Mouse (Mus musculus): ENCODE results near the gene Ikzf2. TPM values are rescaled to one million over a fixed set of nuclear protein-coding genes. Genes with fewer than 3 reads are reported as not detected.

The Ikzf2 gene
- 4.8 and 6.0 TPM in 2 replicates for polyA plus RNA-seq (2014; fragmentation: Nextera tagmentation; extraction: Ambion mirVana)

DNA sequence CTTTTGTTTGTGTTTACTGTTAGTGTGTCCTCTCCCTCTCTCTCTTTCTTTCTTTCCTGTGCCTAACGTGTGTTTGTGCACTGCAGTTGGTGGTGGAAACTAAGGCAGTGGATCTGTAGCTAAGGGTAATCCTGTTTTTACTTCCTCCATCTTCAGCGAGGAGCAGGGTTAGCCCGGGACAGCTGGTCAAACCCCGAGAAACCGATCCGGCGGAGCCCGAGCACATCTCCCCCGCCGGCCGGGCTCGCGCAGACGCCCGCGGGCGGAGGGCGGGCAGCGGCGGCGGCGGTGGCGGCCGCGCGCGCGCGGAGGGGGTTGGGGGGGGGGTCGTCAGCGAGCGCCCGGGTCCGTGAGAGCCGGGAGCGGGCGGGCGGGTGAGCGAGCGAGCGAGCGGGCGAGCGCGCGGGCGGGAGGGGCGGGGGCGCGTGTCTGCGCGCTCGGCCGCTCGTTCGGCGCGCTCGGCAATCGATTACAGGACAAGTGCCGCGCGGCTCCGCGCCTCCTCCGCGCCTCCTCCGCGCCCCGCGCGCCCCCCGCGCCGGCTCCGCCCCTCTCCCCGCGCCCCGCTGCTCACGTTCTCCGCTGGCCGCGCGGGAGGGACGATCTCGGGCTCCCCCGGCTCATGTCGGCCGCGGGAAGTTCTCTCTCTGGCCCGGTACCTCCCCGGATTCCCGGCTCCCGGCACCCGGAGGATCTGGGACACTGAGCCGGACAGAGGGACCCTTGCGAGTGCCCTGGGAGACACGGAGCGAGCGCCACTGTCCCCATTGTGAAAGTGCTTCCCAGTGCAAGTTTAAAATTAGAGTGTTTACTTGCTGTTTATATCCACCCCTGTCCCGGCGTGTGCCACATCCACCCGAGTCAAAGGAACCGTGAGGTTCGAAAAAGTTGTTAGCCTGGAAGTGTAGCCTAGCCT lies at the start of gene Ikzf2:
TSS of gene Ikzf2 (minus strand) at position 170 of the 916 bp plus-strand sequence.
- H3K4me2 ChIP-seq (ENCODE audit: low read depth, low read length): peak within 1 kb of the TSS; percentile 86
- no peaks in the 10 kb centered on the region for H3K36me3 ChIP-seq (ENCODE audit: control insufficient read depth, insufficient read depth, low read length)
- no peaks in the 10 kb centered on the region for H3K4me1 ChIP-seq (ENCODE audit: control insufficient read depth, insufficient read depth, low read length)
- WGBS: under 1% methylated on average over 33 of the region's 105 CpGs
- peak within 1 kb of the TSS; percentile 72 for H3K4me3 ChIP-seq (ENCODE audit: low read depth, low read length)
- peak; percentile 96 for ATAC-seq (ENCODE audit: low read depth)
- H3K27me3 ChIP-seq (ENCODE audit: control insufficient read depth, insufficient read depth, low read length): no peaks in the 10 kb centered on the region
- no peaks in the 10 kb centered on the region for H3K9me3 ChIP-seq (ENCODE audit: control insufficient read depth, low read length)
- H3K27ac ChIP-seq (ENCODE audit: low read depth, low read length): peak within 1 kb of the TSS; percentile 56
- H3K9ac ChIP-seq (replicated peaks; ENCODE audit: low read depth, low read length): peak within 1 kb of the TSS; percentile 59

DNA sequence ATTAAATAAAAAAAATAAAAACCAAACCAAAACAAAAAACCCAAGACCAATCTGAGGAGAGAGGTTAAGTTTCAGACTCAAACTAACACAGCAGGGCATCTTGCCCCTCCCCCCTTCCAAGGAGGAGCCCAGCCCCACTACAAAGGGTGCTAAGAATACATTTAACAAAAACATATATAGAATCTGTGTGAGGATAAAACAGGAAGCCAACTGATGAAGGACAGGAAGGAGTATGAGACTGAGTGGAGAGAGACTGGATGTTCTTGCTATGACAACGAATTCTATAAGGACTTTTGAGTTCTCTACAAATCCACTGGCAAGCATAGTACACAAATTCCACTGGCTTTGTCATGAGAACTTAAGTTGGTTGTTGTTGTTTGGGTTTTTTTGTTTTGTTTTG lies 42.7 kb upstream of the Ikzf2 start:
- Histone ChIP-seq H3K9me3 (ENCODE audit: control insufficient read depth, low read length) (no peaks in the 10 kb centered on the region), H3K9ac (replicated peaks; ENCODE audit: low read depth, low read length) (no peak overlapping the region), H3K36me3 (ENCODE audit: control insufficient read depth, insufficient read depth, low read length) (no peaks in the 10 kb centered on the region), H3K4me2 (ENCODE audit: low read depth, low read length) (no peak overlapping the region), H3K27ac (ENCODE audit: low read depth, low read length) (no peak overlapping the region), H3K27me3 (ENCODE audit: control insufficient read depth, insufficient read depth, low read length) (no peaks in the 10 kb centered on the region), H3K4me1 (ENCODE audit: control insufficient read depth, insufficient read depth, low read length) (peaks cover 5% of the 10 kb centered on the region; the same call in 1 of the 2 replicates), H3K4me3 (ENCODE audit: low read depth, low read length) (no peak overlapping the region)
- no peak for ATAC-seq (ENCODE audit: low read depth)
- 60% methylated on average over 1 of the region's 1 CpGs for WGBS

DNA sequence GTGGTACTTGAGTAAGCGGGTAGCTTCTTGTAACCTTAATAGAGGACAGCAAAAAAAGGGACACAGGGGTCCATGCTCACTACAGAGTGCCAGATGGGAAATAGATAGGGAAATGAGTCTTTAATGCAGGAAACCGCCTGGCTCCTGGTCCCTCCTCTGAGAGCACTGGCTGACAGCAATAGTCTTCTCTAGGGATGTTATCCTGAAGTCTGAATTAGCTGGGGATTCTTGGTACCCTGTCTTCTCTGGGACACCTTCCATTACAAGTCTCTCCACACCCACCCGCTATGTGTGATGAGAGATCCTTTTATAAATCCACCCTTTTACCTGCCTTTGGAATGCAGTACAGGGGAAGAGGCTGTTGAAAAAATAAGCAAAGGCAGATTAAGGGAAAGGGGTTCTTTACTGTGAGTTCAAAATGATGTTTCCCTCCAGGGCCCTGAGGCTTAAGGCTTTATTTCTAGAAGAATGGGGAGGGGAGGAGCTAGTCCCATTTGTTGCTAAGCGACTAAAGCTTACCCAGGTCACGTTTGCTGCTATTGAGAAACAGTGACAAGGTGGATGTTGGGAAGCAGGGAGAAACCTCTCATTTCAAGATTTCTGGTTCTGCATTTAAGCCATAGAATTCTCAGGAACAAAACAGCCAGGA lies 42.1 kb upstream of the Ikzf2 start:
- no peak overlapping the region for H3K9ac ChIP-seq (replicated peaks; ENCODE audit: low read depth, low read length)
- H3K9me3 ChIP-seq (ENCODE audit: control insufficient read depth, low read length): no peaks in the 10 kb centered on the region
- 28% methylated on average over 5 of the region's 5 CpGs for WGBS
- H3K36me3 ChIP-seq (ENCODE audit: control insufficient read depth, insufficient read depth, low read length): no peaks in the 10 kb centered on the region
- H3K27ac ChIP-seq (ENCODE audit: low read depth, low read length): no peak overlapping the region
- no peak for ATAC-seq (ENCODE audit: low read depth)
- H3K27me3 ChIP-seq (ENCODE audit: control insufficient read depth, insufficient read depth, low read length): no peaks in the 10 kb centered on the region
- H3K4me3 ChIP-seq (ENCODE audit: low read depth, low read length): no peak overlapping the region
- H3K4me2 ChIP-seq (ENCODE audit: low read depth, low read length): no peak overlapping the region
- peaks cover 5% of the 10 kb centered on the region; the same call in 1 of the 2 replicates for H3K4me1 ChIP-seq (ENCODE audit: control insufficient read depth, insufficient read depth, low read length)

DNA sequence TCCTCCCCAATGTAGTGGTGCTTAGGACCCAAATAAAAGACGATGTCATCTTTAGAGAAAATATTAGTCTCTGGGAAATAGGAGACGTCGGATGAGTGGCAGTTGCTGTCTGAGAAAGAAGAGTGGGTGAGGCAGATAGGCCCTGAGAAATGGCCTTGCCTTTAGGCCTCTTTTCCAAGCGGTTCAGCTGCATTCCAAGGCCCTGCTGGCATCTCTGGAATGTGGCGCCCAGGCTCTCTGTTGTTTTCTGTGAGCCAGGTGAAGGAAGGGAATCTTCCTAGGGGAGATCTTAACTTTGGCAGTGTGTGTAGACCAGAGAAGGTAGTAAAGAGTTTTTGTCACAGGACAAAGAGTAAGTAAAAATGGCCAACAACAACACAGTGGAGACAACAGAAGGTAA lies 40.9 kb upstream of the Ikzf2 start:
- ATAC-seq (ENCODE audit: low read depth): no peak
- H3K27ac ChIP-seq (ENCODE audit: low read depth, low read length): no peak overlapping the region
- H3K36me3 ChIP-seq (ENCODE audit: control insufficient read depth, insufficient read depth, low read length): no peaks in the 10 kb centered on the region
- 52% methylated on average over 5 of the region's 5 CpGs for WGBS
- no peaks in the 10 kb centered on the region for H3K27me3 ChIP-seq (ENCODE audit: control insufficient read depth, insufficient read depth, low read length)
- H3K9me3 ChIP-seq (ENCODE audit: control insufficient read depth, low read length): no peaks in the 10 kb centered on the region
- H3K9ac ChIP-seq (replicated peaks; ENCODE audit: low read depth, low read length): no peak overlapping the region
- H3K4me1 ChIP-seq (ENCODE audit: control insufficient read depth, insufficient read depth, low read length): peaks cover 5% of the 10 kb centered on the region; the same call in 1 of the 2 replicates
- H3K4me3 ChIP-seq (ENCODE audit: low read depth, low read length): no peak overlapping the region
- no peak overlapping the region for H3K4me2 ChIP-seq (ENCODE audit: low read depth, low read length)

DNA sequence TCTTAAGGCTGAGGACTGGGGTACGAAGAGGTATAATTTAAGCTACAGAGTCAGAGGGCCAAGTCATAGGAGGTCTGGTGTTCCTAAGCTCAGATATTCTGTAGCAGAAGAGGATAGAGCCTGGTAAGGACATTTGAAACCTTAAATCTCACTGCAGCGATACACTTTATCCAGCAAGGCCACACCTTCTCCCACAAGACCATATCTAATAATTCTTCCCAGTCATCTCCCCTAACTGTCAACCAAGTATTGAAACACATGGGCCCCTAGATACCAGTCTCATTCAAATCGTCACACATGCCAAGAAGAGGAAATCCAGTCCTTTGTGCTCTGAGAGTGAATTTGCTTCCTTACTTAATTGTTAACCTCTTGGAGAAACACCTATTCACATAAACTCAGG lies 30.1 kb upstream of the Ikzf2 start:
- WGBS: 81% methylated on average over 3 of the region's 3 CpGs
- Histone ChIP-seq H3K27me3 (ENCODE audit: control insufficient read depth, insufficient read depth, low read length) (no peaks in the 10 kb centered on the region), H3K9ac (replicated peaks; ENCODE audit: low read depth, low read length) (no peak overlapping the region), H3K9me3 (ENCODE audit: control insufficient read depth, low read length) (no peaks in the 10 kb centered on the region), H3K27ac (ENCODE audit: low read depth, low read length) (no peak overlapping the region), H3K4me3 (ENCODE audit: low read depth, low read length) (no peak overlapping the region), H3K4me2 (ENCODE audit: low read depth, low read length) (no peak overlapping the region), H3K4me1 (ENCODE audit: control insufficient read depth, insufficient read depth, low read length) (no peaks in the 10 kb centered on the region), H3K36me3 (ENCODE audit: control insufficient read depth, insufficient read depth, low read length) (no peaks in the 10 kb centered on the region)
- ATAC-seq (ENCODE audit: low read depth): no peak

DNA sequence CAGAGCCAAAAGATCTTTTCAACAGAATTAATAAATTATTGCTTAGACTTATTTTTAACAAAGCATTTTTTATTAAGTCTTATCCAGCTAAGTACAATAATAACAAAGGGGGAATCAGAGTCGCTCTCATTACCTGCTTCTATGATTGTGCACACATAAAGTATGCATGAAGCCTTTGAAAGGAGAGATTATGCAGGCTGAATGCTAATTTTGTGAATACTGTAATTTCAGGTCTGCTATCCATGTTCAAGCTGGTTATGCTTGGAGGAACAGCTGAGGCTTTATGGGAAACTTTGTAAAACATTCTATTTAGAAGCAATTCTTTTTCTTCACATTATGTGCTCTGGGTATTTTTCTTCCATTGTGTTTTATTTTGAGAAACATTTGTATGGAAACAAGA lies 21.5 kb upstream of the Ikzf2 start:
- Histone ChIP-seq H3K9ac (replicated peaks; ENCODE audit: low read depth, low read length) (no peak overlapping the region), H3K9me3 (ENCODE audit: control insufficient read depth, low read length) (no peaks in the 10 kb centered on the region), H3K27me3 (ENCODE audit: control insufficient read depth, insufficient read depth, low read length) (no peaks in the 10 kb centered on the region), H3K4me3 (ENCODE audit: low read depth, low read length) (no peak overlapping the region), H3K4me1 (ENCODE audit: control insufficient read depth, insufficient read depth, low read length) (no peaks in the 10 kb centered on the region), H3K36me3 (ENCODE audit: control insufficient read depth, insufficient read depth, low read length) (no peaks in the 10 kb centered on the region), H3K4me2 (ENCODE audit: low read depth, low read length) (no peak overlapping the region), H3K27ac (ENCODE audit: low read depth, low read length) (no peak overlapping the region)
- 67% methylated on average over 1 of the region's 1 CpGs for WGBS
- no peak for ATAC-seq (ENCODE audit: low read depth)

DNA sequence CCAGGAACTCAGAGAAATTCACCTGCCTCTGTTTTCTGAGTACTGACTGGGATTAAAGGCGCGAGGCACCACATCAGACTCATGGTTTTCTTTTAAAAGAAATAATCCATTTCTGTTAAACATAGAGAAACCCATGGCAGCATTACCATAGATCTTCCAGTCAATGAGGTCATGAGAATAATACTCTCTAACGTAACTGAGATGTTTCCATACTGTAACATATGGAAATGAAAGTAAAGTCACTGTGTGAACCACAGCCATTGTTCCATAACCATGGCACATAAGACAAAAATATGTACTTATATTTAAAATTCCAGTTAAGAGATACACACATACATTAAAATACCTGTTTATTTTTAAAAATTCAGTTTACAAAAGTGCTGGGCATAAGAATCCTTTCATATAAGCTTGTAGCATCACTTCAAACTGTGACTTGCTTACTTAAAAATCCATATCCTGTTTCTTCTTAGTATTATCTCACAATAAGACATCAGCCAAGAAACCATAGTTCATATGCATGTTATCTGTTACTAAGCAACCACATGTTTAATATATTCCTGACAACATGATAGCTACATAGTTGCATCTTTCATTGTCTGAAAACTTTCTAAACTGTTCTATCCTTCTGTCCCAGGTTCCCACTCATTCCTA lies 16.6 kb upstream of the Ikzf2 start:
- H3K27ac ChIP-seq (ENCODE audit: low read depth, low read length): no peak overlapping the region
- 89% methylated on average over 3 of the region's 3 CpGs for WGBS
- no peaks in the 10 kb centered on the region for H3K4me1 ChIP-seq (ENCODE audit: control insufficient read depth, insufficient read depth, low read length)
- no peak overlapping the region for H3K9ac ChIP-seq (replicated peaks; ENCODE audit: low read depth, low read length)
- no peaks in the 10 kb centered on the region for H3K27me3 ChIP-seq (ENCODE audit: control insufficient read depth, insufficient read depth, low read length)
- no peaks in the 10 kb centered on the region for H3K9me3 ChIP-seq (ENCODE audit: control insufficient read depth, low read length)
- H3K4me3 ChIP-seq (ENCODE audit: low read depth, low read length): no peak overlapping the region
- no peaks in the 10 kb centered on the region for H3K36me3 ChIP-seq (ENCODE audit: control insufficient read depth, insufficient read depth, low read length)
- no peak for ATAC-seq (ENCODE audit: low read depth)
- no peak overlapping the region for H3K4me2 ChIP-seq (ENCODE audit: low read depth, low read length)

DNA sequence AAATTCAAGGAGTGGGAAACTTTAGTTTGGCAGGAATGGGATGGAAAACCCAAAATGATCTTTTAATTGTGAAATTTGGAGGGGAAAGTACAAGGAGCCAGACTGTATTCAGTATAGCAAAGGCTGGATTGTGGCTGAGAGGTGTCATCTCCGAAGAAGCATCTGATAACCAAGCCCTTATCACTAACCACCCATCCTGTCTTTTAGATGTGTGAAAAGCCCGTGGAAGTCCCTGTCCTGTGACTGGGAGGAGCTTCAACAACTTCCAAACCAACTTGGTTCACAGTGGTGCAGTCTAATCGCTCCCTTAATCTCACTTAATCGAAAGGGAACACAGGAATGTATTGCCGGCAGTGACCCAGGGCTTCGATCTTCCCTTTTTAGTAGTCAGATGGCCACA lies 4.9 kb upstream of the Ikzf2 start:
- WGBS: 84% methylated on average over 6 of the region's 6 CpGs
- ATAC-seq (ENCODE audit: low read depth): no peak
- H3K9ac ChIP-seq (replicated peaks; ENCODE audit: low read depth, low read length): no peak overlapping the region
- no peaks in the 10 kb centered on the region for H3K4me1 ChIP-seq (ENCODE audit: control insufficient read depth, insufficient read depth, low read length)
- no peaks in the 10 kb centered on the region for H3K9me3 ChIP-seq (ENCODE audit: control insufficient read depth, low read length)
- no peaks in the 10 kb centered on the region for H3K36me3 ChIP-seq (ENCODE audit: control insufficient read depth, insufficient read depth, low read length)
- H3K4me3 ChIP-seq (ENCODE audit: low read depth, low read length): no peak overlapping the region
- no peak overlapping the region for H3K27ac ChIP-seq (ENCODE audit: low read depth, low read length)
- H3K4me2 ChIP-seq (ENCODE audit: low read depth, low read length): no peak overlapping the region
- no peaks in the 10 kb centered on the region for H3K27me3 ChIP-seq (ENCODE audit: control insufficient read depth, insufficient read depth, low read length)

Measured in neural tube, embryonic 14.5 days (tissue).